Mouse (Mus musculus): ENCODE results near the gene Slc23a4. TPM values are rescaled to one million over a fixed set of nuclear protein-coding genes. Genes with fewer than 3 reads are reported as not detected.

Slc23a4 gene
- 0.40 TPM for polyA plus RNA-seq (2014; fragmentation: Illumina TruSeq; extraction: RNeasy Lipid Tissue Mini Kit (QIAGEN cat#74804); ENCODE audit: insufficient read depth, low read depth, low replicate concordance)

DNA sequence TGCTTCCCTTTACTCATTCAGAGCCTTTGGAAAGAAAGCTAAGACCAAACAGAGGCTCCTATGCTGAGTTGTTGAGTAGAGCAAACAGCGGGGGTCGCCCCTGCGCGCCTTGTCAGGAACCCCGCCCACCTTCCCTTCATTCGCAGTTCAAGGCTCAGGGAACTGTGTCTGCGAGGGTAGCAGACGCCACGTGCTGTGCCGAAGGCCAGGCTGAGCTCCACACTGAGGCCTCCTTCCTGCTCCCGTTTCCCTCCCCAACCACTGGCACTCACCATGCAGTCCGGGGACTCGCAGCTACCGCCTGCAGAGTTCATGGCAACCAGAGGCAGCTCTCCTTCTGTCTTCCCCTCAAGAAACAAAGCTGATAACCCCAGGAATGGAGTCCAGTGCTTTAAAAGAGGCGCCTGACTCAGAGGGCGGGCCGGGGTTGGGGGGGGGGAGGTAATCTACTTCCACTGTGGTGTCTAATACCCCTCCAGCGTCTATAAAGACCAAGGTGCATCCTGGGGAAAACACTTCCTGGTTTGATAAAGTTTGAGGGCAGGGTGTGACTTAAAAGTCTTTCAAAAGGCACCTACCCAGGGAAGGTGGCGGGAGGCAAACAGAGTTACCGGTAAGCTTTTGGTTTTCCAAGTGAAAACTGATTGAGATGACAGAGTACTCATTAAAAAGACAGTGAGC is at the start of gene Slc23a4:
Gene Slc23a4, minus strand, starts transcription at position 324 of the 681 bp plus-strand sequence.

DNA sequence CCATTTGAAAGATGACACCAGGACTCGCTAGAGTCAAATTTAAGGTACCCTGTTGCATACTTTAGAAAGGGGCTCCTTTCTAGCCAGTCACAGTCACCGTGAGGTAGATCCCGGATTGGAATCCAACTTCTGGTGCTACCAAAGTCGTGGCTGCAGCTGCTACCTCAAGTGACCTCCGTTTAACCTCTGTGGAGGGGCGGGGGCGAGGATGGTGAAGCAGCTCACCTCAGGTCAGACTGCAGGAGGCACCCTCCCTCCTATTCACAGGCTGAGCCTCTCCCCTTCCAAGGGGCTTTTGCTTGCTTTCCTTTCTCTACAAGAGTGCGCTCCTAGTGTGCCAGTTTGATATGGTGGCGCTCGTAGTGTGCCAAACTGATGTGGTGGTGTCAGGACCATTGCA is 68.2 kb downstream of the Slc23a4 start, which contains the start of gene Stra8:
Gene Stra8, plus strand, starts transcription at position 208 of the 400 bp plus-strand sequence.

GRCm38 (mm10) chr6:34910371-34911219 is 77.6 kb downstream of the Slc23a4 start, which contains the start of gene Wdr91:
Gene Wdr91, minus strand, starts transcription at chr6:34910876.

Other genes with a start within 250 kb of the Slc23a4 start
- gene Agbl3, start 208.0 kb downstream of the Slc23a4 start, polyA plus RNA-seq (2014; fragmentation: Illumina TruSeq; extraction: RNeasy Lipid Tissue Mini Kit (QIAGEN cat#74804); ENCODE audit: insufficient read depth, low read depth, low replicate concordance): 5.7 TPM
- gene Tmem140, start 125.3 kb downstream of the Slc23a4 start, polyA plus RNA-seq (2014; fragmentation: Illumina TruSeq; extraction: RNeasy Lipid Tissue Mini Kit (QIAGEN cat#74804); ENCODE audit: insufficient read depth, low read depth, low replicate concordance): 52.1 TPM
- gene Cyren, start 110.3 kb downstream of the Slc23a4 start, polyA plus RNA-seq (2014; fragmentation: Illumina TruSeq; extraction: RNeasy Lipid Tissue Mini Kit (QIAGEN cat#74804); ENCODE audit: insufficient read depth, low read depth, low replicate concordance): 5.9 TPM
- 12.4 TPM for gene Wdr91, start 77.5 kb downstream of the Slc23a4 start, polyA plus RNA-seq (2014; fragmentation: Illumina TruSeq; extraction: RNeasy Lipid Tissue Mini Kit (QIAGEN cat#74804); ENCODE audit: insufficient read depth, low read depth, low replicate concordance)
- gene Stra8, start 68.2 kb downstream of the Slc23a4 start, polyA plus RNA-seq (2014; fragmentation: Illumina TruSeq; extraction: RNeasy Lipid Tissue Mini Kit (QIAGEN cat#74804); ENCODE audit: insufficient read depth, low read depth, low replicate concordance): 0.20 TPM
- 6.7 TPM for gene Cnot4, start 145.3 kb upstream of the Slc23a4 start, polyA plus RNA-seq (2014; fragmentation: Illumina TruSeq; extraction: RNeasy Lipid Tissue Mini Kit (QIAGEN cat#74804); ENCODE audit: insufficient read depth, low read depth, low replicate concordance)
- 6.2 TPM for gene Nup205, start 189.0 kb upstream of the Slc23a4 start, polyA plus RNA-seq (2014; fragmentation: Illumina TruSeq; extraction: RNeasy Lipid Tissue Mini Kit (QIAGEN cat#74804); ENCODE audit: insufficient read depth, low read depth, low replicate concordance)

All from lung, adult 10 weeks (tissue).